Mouse (Mus musculus): ENCODE data around the gene Tex36.

DNA sequence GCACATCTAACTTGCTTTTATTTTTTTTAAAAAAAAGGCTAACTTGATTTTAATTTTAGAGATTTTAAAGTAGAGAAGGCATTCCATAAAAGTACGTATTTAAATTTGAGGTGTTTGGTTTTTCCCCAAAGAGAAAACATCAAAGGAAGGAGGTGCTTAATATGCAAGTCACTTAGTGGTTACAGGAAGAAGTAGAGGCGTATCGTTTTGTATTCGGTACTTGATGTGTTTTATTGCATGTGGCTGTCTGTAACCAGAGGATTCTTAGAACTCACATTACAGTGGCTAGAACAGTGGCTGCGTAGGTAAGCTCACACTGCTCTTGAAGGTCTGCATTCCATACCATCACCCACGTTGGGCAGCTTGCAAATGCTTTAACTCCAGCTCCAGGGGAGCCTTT is 43.8 kb upstream of the Tex36 start:
- TF ChIP-seq CTCF (IDR thresholded peaks at IDR 0.05; ENCODE audit: low read depth) (no peak), EP300 (IDR thresholded peaks at IDR 0.05; ENCODE audit: low read depth) (no peak)
